Mouse (Mus musculus): ENCODE measurements around the gene Tmem184c. TPM values are rescaled to one million over a fixed set of nuclear protein-coding genes. Genes with fewer than 3 reads are reported as not detected.

Tmem184c gene
- polyA plus RNA-seq, 1 experiment from 2014 or later = 12.4 TPM

GRCm38 (mm10) chr8:77549881-77550580 lies 60.5 kb downstream of the Tmem184c start:
- H3K36me3 ChIP-seq (ENCODE audit: control insufficient read depth, insufficient read depth) = peaks cover 26% of the 10 kb centered on the region
- 13% methylated on average over 7 of the region's 7 CpGs for WGBS
- peak overlapping the region; percentile 93 for H3K4me2 ChIP-seq (replicated peaks; ENCODE audit: low read depth)
- ATAC-seq = no peak
- H3K27ac ChIP-seq (ENCODE audit: low read depth, low read length) = peak overlapping the region; percentile 89
- no peaks in the 10 kb centered on the region for H3K9me3 ChIP-seq (ENCODE audit: control insufficient read depth)
- peak overlapping the region; percentile 87 for H3K4me3 ChIP-seq (ENCODE audit: low read depth, low read length)
- H3K9ac ChIP-seq (ENCODE audit: low read depth, low read length) = peak overlapping the region; percentile 86
- H3K4me1 ChIP-seq (replicated peaks; ENCODE audit: control insufficient read depth, insufficient read depth, low read length) = no peaks in the 10 kb centered on the region
- TF ChIP-seq CTCF (IDR thresholded peaks at IDR 0.05; ENCODE audit: low read depth) = peak; percentile 87
- no peaks in the 10 kb centered on the region for H3K27me3 ChIP-seq (replicated peaks; ENCODE audit: control insufficient read depth, insufficient read depth, low read length)

GRCm38 (mm10) chr8:77549121-77549706 lies 61.3 kb downstream of the Tmem184c start, which contains the start of gene Prmt9:
Gene Prmt9, plus strand, starts transcription at chr8:77549397.
- H3K4me3 ChIP-seq (ENCODE audit: low read depth, low read length) = peak within 1 kb of the TSS; percentile 87
- peak within 1 kb of the TSS; percentile 93 for H3K4me2 ChIP-seq (replicated peaks; ENCODE audit: low read depth)
- H3K27me3 ChIP-seq (replicated peaks; ENCODE audit: control insufficient read depth, insufficient read depth, low read length) = no peaks in the 10 kb centered on the region
- H3K9ac ChIP-seq (ENCODE audit: low read depth, low read length) = peak within 1 kb of the TSS; percentile 86
- H3K4me1 ChIP-seq (replicated peaks; ENCODE audit: control insufficient read depth, insufficient read depth, low read length) = no peaks in the 10 kb centered on the region
- WGBS = 3% methylated on average over 42 of the region's 42 CpGs
- no peak for TF ChIP-seq CTCF (IDR thresholded peaks at IDR 0.05; ENCODE audit: low read depth)
- peaks cover 26% of the 10 kb centered on the region for H3K36me3 ChIP-seq (ENCODE audit: control insufficient read depth, insufficient read depth)
- peak within 1 kb of the TSS; percentile 89 for H3K27ac ChIP-seq (ENCODE audit: low read depth, low read length)
- H3K9me3 ChIP-seq (ENCODE audit: control insufficient read depth) = no peaks in the 10 kb centered on the region
- peak; percentile 96 for ATAC-seq

Other genes with a start within 250 kb of the Tmem184c start
- 19.7 and 22.5 TPM in 2 replicates for gene Arhgap10, start 92.7 kb downstream of the Tmem184c start, polyA plus RNA-seq (2015; fragmentation: Nextera tagmentation; extraction: Ambion mirVana)
- 9.3 and 10.0 TPM in 2 replicates for gene Prmt9, start 61.3 kb downstream of the Tmem184c start, polyA plus RNA-seq (2015; fragmentation: Nextera tagmentation; extraction: Ambion mirVana)
- gene Ednra, start 113.8 kb upstream of the Tmem184c start, polyA plus RNA-seq (2015; fragmentation: Nextera tagmentation; extraction: Ambion mirVana) = 7.9 and 8.4 TPM in 2 replicates

Data from intestine, postnatal 0 days (tissue).